Mouse (Mus musculus): ENCODE data around the gene Cttnbp2. TPM values are rescaled to one million over a fixed set of nuclear protein-coding genes. Genes with fewer than 3 reads are reported as not detected.

Gene Cttnbp2
- polyA plus RNA-seq (2014; fragmentation: Nextera tagmentation; extraction: Ambion mirVana): 37.9 and 51.8 TPM in 2 replicates

DNA sequence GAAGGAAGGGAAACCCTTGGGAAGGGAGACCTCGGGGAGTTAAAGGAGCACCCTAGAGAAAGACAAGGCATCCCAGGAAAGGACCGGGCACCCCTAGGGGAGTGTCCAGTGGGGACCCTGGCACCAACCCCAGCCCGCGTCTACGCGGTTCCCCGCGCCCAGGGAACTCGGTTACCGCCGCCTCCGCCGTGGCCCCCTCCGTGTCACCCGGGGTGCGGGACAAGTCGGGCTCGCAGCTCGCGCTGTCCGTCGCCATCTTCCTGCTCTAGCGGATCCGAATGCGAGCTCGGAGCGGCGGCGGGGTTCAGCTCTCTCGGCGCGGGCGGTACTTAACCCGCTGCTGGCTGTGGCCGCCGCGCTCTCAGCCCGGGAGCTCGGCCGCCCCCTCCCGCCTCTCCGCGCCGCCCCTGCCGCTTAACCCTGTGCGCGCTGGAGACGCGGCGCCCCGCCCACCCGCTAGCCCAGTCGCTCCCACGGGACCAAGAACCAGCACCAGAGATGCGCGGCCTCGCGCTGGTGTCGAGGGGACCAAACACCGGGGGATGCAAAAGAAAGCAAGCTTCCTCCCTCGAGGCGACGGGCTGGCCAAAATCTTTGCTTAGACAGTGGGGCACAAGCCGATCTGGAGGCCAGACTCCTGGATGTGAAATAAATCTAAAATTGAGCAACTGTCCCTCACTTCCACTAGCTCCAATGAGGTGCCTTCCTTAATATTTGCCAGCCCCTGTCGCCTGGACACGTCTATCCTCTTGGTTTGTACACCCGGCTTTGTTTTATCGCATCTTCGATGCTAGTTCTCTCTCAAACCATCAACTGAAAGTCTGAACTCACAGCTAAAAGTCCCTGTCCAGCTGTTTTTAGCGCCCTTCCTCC is at the start of gene Cttnbp2:
Gene Cttnbp2, minus strand, starts transcription at position 364 of the 873 bp plus-strand sequence.
- Histone ChIP-seq H3K27ac (replicated peaks; ENCODE audit: low read depth, low read length) (peak within 1 kb of the TSS; percentile 88), H3K4me1 (ENCODE audit: control insufficient read depth, insufficient read depth, low read length) (peaks cover 3% of the 10 kb centered on the region), H3K4me3 (replicated peaks; ENCODE audit: low read depth, low read length) (peak within 1 kb of the TSS; percentile 64), H3K27me3 (ENCODE audit: control insufficient read depth, insufficient read depth, low read length) (no peaks in the 10 kb centered on the region), H3K36me3 (ENCODE audit: control insufficient read depth, insufficient read depth, low read length) (no peaks in the 10 kb centered on the region), H3K9ac (replicated peaks; ENCODE audit: low read length) (peak within 1 kb of the TSS; percentile 76), H3K4me2 (ENCODE audit: low read length) (peak within 1 kb of the TSS; percentile 70), H3K9me3 (ENCODE audit: control insufficient read depth, low read length) (no peaks in the 10 kb centered on the region)
- WGBS: under 1% methylated on average over 70 of the region's 70 CpGs
- peak; percentile 92 for DNase-seq
- ATAC-seq (ENCODE audit: low FRiP score, low TSS enrichment): peak; percentile 96

DNA sequence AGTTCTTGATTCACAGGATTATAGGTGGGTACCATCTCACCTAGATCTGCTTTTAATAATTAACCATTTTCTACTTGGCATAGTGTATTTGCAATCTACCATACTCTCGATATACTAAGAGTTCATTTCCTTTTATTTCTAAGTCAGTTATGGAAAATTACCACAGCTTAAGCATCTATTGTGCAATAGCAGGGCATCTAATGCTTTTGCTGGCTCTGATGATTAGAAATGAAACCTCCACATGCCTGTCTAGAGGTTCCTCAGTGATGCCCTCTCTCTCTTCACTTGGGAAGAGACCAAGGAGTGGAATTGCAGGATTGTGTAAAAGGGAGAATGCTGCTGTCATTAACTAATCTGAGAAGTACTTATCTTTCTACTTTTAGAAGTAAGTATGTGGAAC is 44.4 kb upstream of the Cttnbp2 start:
- no peaks in the 10 kb centered on the region for H3K9me3 ChIP-seq (ENCODE audit: control insufficient read depth, low read length)
- WGBS: 93% methylated on average over 1 of the region's 1 CpGs
- no peaks in the 10 kb centered on the region for H3K36me3 ChIP-seq (ENCODE audit: control insufficient read depth, insufficient read depth, low read length)
- H3K4me1 ChIP-seq (ENCODE audit: control insufficient read depth, insufficient read depth, low read length): no peaks in the 10 kb centered on the region
- no peaks in the 10 kb centered on the region for H3K27me3 ChIP-seq (ENCODE audit: control insufficient read depth, insufficient read depth, low read length)
- DNase-seq (no peak), ATAC-seq (ENCODE audit: low FRiP score, low TSS enrichment) (no peak)
- H3K4me3 ChIP-seq (replicated peaks; ENCODE audit: low read depth, low read length): no peak overlapping the region
- no peak overlapping the region for H3K27ac ChIP-seq (replicated peaks; ENCODE audit: low read depth, low read length)
- no peak overlapping the region for H3K9ac ChIP-seq (replicated peaks; ENCODE audit: low read length)
- no peak overlapping the region for H3K4me2 ChIP-seq (ENCODE audit: low read length)

DNA sequence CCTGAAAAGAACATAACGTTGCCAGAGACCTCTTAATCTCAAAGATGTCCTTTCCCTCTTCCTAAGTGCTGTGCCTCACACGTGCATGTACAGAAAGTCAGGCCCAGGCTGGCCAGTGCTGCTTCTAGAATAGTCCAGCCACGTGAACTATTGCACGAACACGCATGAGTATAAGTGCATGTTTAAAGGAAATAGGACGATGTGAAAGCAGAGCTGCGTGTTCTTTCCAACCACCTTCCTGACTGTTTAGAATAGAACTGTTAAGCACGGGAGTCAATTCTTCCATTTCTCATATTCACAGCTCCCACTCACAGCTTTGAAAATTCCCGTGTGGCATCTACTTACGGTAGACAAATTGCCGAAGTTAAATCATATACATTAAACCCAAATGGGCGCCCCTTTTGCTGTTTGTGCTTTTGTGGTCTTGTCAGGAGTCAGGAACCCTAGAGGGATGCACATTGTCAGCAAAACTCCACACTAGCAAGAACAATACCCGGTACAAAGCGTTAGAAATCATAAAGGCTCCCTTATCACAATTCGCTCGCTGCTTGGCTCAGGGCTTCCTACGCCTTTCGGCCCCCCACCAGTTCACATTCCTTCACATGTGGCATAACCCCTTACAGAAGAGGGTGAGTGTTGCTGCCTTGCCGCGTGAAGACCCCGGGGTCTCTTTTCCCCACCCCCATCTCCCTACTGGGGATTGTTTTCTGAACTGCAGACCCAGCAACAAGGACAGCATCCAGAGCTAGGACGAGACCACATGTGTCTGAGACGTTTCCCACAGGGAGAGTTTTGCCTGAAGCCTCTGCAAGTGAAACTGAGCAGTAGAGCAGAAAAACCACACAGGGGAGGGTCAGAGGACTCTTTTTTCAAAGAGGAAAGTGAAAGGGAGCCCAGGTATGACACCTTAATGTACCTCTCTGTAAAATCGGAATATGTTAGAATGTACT is 33.1 kb upstream of the Cttnbp2 start:
- Histone ChIP-seq H3K4me3 (replicated peaks; ENCODE audit: low read depth, low read length) (no peak overlapping the region), H3K36me3 (ENCODE audit: control insufficient read depth, insufficient read depth, low read length) (no peaks in the 10 kb centered on the region), H3K27ac (replicated peaks; ENCODE audit: low read depth, low read length) (no peak overlapping the region), H3K4me2 (ENCODE audit: low read length) (peak overlapping the region; percentile 29), H3K9ac (replicated peaks; ENCODE audit: low read length) (no peak overlapping the region), H3K27me3 (ENCODE audit: control insufficient read depth, insufficient read depth, low read length) (no peaks in the 10 kb centered on the region), H3K9me3 (ENCODE audit: control insufficient read depth, low read length) (no peaks in the 10 kb centered on the region), H3K4me1 (ENCODE audit: control insufficient read depth, insufficient read depth, low read length) (no peaks in the 10 kb centered on the region)
- WGBS: 58% methylated on average over 24 of the region's 24 CpGs
- ATAC-seq (ENCODE audit: low FRiP score, low TSS enrichment) (no peak), DNase-seq (peak; percentile 8)

DNA sequence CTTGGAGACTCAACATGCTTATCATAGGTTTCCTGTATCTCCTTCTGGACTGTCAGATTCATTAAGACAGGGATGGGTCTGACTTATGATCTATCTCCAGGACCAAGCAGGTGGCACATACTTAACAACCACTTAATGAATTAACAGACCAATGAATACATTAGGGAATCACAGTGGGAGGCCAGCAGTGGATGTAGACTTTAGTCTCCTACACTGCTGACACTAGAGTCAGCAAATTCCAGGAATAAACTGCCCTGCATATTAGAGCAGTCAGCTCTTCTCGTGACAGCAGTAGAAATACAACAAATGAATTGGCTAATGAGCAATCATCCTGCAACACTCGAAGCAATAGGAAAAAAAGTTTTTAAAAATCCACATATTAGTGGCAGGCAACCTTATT is 29.2 kb upstream of the Cttnbp2 start:
- Histone ChIP-seq H3K4me2 (ENCODE audit: low read length) (no peak overlapping the region), H3K27ac (replicated peaks; ENCODE audit: low read depth, low read length) (no peak overlapping the region), H3K4me1 (ENCODE audit: control insufficient read depth, insufficient read depth, low read length) (no peaks in the 10 kb centered on the region), H3K9ac (replicated peaks; ENCODE audit: low read length) (no peak overlapping the region), H3K4me3 (replicated peaks; ENCODE audit: low read depth, low read length) (no peak overlapping the region), H3K9me3 (ENCODE audit: control insufficient read depth, low read length) (no peaks in the 10 kb centered on the region), H3K36me3 (ENCODE audit: control insufficient read depth, insufficient read depth, low read length) (no peaks in the 10 kb centered on the region), H3K27me3 (ENCODE audit: control insufficient read depth, insufficient read depth, low read length) (no peaks in the 10 kb centered on the region)
- WGBS: 84% methylated on average over 2 of the region's 2 CpGs
- ATAC-seq (ENCODE audit: low FRiP score, low TSS enrichment) (no peak), DNase-seq (no peak)

- 79% methylated on average over 4 of the region's 4 CpGs for WGBS
- Histone ChIP-seq H3K4me3 (replicated peaks; ENCODE audit: low read depth, low read length) (no peak overlapping the region), H3K36me3 (ENCODE audit: control insufficient read depth, insufficient read depth, low read length) (no peaks in the 10 kb centered on the region), H3K9ac (replicated peaks; ENCODE audit: low read length) (no peak overlapping the region), H3K4me1 (ENCODE audit: control insufficient read depth, insufficient read depth, low read length) (no peaks in the 10 kb centered on the region), H3K27me3 (ENCODE audit: control insufficient read depth, insufficient read depth, low read length) (no peaks in the 10 kb centered on the region), H3K9me3 (ENCODE audit: control insufficient read depth, low read length) (no peaks in the 10 kb centered on the region), H3K27ac (replicated peaks; ENCODE audit: low read depth, low read length) (no peak overlapping the region), H3K4me2 (ENCODE audit: low read length) (no peak overlapping the region)
- ATAC-seq (ENCODE audit: low FRiP score, low TSS enrichment) (no peak), DNase-seq (no peak)
Observed at GRCm38 (mm10) chr6:18540396-18540795, 25.8 kb upstream of the Cttnbp2 start.

DNA sequence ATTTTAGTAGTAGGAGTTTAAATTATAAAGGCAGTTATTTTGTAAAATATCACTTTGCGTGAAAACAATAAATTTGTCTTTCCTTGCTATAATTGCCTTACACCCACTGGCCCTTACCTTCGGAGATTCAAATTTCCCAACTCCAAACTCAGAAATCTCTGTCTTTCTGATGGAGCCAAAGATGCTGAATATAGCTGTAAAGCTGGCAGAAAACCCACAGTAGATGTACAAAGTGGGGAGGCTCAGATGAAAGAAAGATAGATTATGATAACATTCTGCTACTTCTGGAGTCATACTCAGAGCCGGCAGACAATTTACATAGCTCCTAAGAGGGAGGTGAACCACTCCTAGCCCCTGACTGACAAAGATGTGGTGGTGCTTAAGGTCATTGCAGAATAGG is 15.8 kb upstream of the Cttnbp2 start:
- Histone ChIP-seq H3K36me3 (ENCODE audit: control insufficient read depth, insufficient read depth, low read length) (no peaks in the 10 kb centered on the region), H3K27me3 (ENCODE audit: control insufficient read depth, insufficient read depth, low read length) (no peaks in the 10 kb centered on the region), H3K4me1 (ENCODE audit: control insufficient read depth, insufficient read depth, low read length) (no peaks in the 10 kb centered on the region), H3K4me3 (replicated peaks; ENCODE audit: low read depth, low read length) (no peak overlapping the region), H3K27ac (replicated peaks; ENCODE audit: low read depth, low read length) (no peak overlapping the region), H3K4me2 (ENCODE audit: low read length) (no peak overlapping the region), H3K9ac (replicated peaks; ENCODE audit: low read length) (no peak overlapping the region), H3K9me3 (ENCODE audit: control insufficient read depth, low read length) (no peaks in the 10 kb centered on the region)
- DNase-seq (no peak), ATAC-seq (ENCODE audit: low FRiP score, low TSS enrichment) (no peak)
- WGBS: 95% methylated on average over 3 of the region's 3 CpGs

DNA sequence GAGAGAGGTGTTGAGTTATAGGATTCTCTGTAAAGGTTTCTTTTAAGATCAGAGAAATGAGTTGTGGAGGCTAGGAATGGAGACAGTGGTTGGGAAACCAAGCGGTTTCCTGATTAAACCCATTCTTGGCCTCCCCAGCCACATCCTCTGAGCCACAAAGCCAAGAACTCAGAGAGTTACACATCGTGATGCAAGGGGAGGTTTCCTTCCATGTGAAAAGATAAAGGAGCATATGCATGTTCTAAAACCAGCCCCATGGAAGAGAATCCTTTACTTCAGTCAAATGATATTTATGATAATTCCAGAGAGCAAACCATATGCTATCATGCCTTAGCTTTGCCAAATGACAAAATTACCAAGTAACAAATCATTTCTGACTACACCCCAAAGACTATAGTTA is 3.0 kb upstream of the Cttnbp2 start:
- Histone ChIP-seq H3K4me3 (replicated peaks; ENCODE audit: low read depth, low read length) (no peak overlapping the region), H3K9me3 (ENCODE audit: control insufficient read depth, low read length) (no peaks in the 10 kb centered on the region), H3K4me1 (ENCODE audit: control insufficient read depth, insufficient read depth, low read length) (peaks cover 3% of the 10 kb centered on the region), H3K27ac (replicated peaks; ENCODE audit: low read depth, low read length) (no peak overlapping the region), H3K36me3 (ENCODE audit: control insufficient read depth, insufficient read depth, low read length) (no peaks in the 10 kb centered on the region), H3K9ac (replicated peaks; ENCODE audit: low read length) (no peak overlapping the region), H3K4me2 (ENCODE audit: low read length) (no peak overlapping the region), H3K27me3 (ENCODE audit: control insufficient read depth, insufficient read depth, low read length) (no peaks in the 10 kb centered on the region)
- DNase-seq (no peak), ATAC-seq (ENCODE audit: low FRiP score, low TSS enrichment) (no peak)
- WGBS: 69% methylated on average over 2 of the region's 2 CpGs

GRCm38 (mm10) chr6:18513611-18514473 is 801 bp downstream of the Cttnbp2 start:
- Histone ChIP-seq H3K4me3 (replicated peaks; ENCODE audit: low read depth, low read length) (peak overlapping the region; percentile 64), H3K27me3 (ENCODE audit: control insufficient read depth, insufficient read depth, low read length) (no peaks in the 10 kb centered on the region), H3K27ac (replicated peaks; ENCODE audit: low read depth, low read length) (peak overlapping the region; percentile 88), H3K36me3 (ENCODE audit: control insufficient read depth, insufficient read depth, low read length) (no peaks in the 10 kb centered on the region), H3K9me3 (ENCODE audit: control insufficient read depth, low read length) (no peaks in the 10 kb centered on the region), H3K4me1 (ENCODE audit: control insufficient read depth, insufficient read depth, low read length) (peaks cover 3% of the 10 kb centered on the region), H3K4me2 (ENCODE audit: low read length) (peak overlapping the region; percentile 70), H3K9ac (replicated peaks; ENCODE audit: low read length) (peak overlapping the region; percentile 76)
- WGBS: under 1% methylated on average over 28 of the region's 28 CpGs
- ATAC-seq (ENCODE audit: low FRiP score, low TSS enrichment) (peak; percentile 58), DNase-seq (peak; percentile 61)

All from midbrain, embryonic 14.5 days (tissue).